ENCODE assay signal across 8 mouse cellular contexts in the genomic region with DNA sequence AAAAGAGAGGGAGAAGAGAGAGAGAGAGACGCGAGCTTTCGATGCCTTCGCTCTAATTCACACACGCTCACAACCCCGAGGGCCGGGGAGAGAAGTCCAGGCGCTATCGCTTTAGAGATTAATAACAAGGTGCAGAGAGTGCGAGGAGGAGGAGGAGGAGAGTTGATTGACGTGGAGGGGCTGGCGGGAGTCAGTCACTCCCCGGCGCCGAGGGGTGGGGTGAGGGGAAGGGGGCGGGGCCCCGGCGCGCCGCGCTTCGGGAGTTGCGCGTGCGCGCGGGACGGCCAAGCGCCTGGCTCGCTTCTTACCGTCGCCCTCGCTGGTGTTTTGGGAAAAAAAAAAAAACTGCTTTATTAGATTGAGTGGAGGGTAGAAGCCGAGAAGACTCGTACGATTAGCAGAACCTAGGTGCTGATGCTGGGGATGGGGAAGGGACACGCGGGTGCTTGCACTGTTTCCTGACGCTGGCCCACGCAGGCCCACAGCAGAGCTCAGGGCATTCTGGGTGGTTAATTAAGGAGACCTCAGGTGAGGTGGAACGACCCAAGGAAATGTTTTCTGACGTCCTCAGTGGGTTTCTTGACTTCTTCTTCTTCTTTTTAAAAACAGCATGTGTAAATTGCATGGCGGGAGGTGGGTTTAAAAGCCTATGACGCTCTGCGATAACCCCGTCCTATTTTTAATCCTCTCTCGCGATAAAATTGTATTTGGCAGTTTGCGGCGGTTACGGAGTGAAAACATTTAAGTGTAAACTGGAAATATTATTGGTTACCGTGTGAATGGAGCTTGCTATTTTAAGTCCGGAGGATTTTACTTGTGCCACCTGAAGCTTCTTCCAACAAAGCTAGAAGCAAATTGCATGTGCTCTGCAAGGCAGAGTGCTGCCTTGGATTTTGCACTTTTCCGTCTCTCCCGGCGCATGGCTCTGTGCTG. TPM values are rescaled to one million over a fixed set of nuclear protein-coding genes. Genes with fewer than 3 reads are reported as not detected.
A peak's percentile ranks its signal among the peaks of the same experiment; 100 is the strongest.
DNase-seq lines count a peak whose midpoint lies in the region; ATAC-seq lines count a peak whose summit lies in the region.

No protein-coding gene starts in this region.

- DNase-seq in R1 (ENCODE audit: low read depth, low spot score) = peak; percentile 86
- peak; percentile 86 to 94 for DNase-seq in cerebellum, postnatal 25 days
- peak; percentile 41 to 58 for DNase-seq in frontal cortex, postnatal 25 days (ENCODE audit: low spot score in 2 of 2)
- peak; percentile 91 for DNase-seq in hindbrain, embryonic 14.5 days (ENCODE audit: low spot score)
- peak; percentile 71 to 80 for DNase-seq in layer of hippocampus, postnatal 36 days
- DNase-seq in lung, postnatal 4 days = peak; percentile 87 to 89
- peak; percentile 77 for DNase-seq in retina, postnatal 7 days (ENCODE audit: low read depth, low spot score)
- DNase-seq in urinary bladder, adult 2 months (ENCODE audit: low spot score) = peak; percentile 64

- peak overlapping the region; percentile 98 for H3K27ac ChIP-seq in hindbrain, embryonic 14.5 days

- no peaks in the 10 kb centered on the region for H3K36me3 ChIP-seq in hindbrain, embryonic 14.5 days (replicated peaks; ENCODE audit: control insufficient read depth, insufficient read depth)

- under 1% methylated on average over 56 of the region's 56 CpGs for whole genome bisulfite sequencing in hindbrain, embryonic 14.5 days

- H3K9me3 ChIP-seq in hindbrain, embryonic 14.5 days (ENCODE audit: control insufficient read depth, low read length) = no peaks in the 10 kb centered on the region

- H3K4me2 ChIP-seq in hindbrain, embryonic 14.5 days (replicated peaks) = peak overlapping the region; percentile 80

- ATAC-seq in hindbrain, embryonic 14.5 days (ENCODE audit: low FRiP score) = peak; percentile 92

- H3K9ac ChIP-seq in hindbrain, embryonic 14.5 days = peak overlapping the region; percentile 94

- H3K4me3 ChIP-seq in hindbrain, embryonic 14.5 days (replicated peaks; ENCODE audit: low read length) = peak overlapping the region; percentile 95

- H3K27me3 ChIP-seq in hindbrain, embryonic 14.5 days (ENCODE audit: control insufficient read depth, insufficient read depth, low read length) = no peaks in the 10 kb centered on the region

- peaks cover 14% of the 10 kb centered on the region for H3K4me1 ChIP-seq in hindbrain, embryonic 14.5 days (replicated peaks; ENCODE audit: control insufficient read depth, insufficient read depth, low read length)

RNA-seq across cellular contexts. Expression of a gene that starts 1.3 kb away (rescaled TPM):
- polyA plus RNA-seq in hindbrain, embryonic 14.5 days (2014; fragmentation: Nextera tagmentation; extraction: Ambion mirVana) = 19.1 and 20.0 TPM in 2 replicates
- 10 to 100 TPM; 72.8 to 87.4 TPM for total RNA-seq in layer of hippocampus, postnatal 36 days (2021)
- polyA plus RNA-seq in urinary bladder, adult 2 months (2012; rRNA removed) = 11.3 and 13.7 TPM in 2 replicates

RNA-seq across cellular contexts. Expression of a gene that starts 46.6 kb away (rescaled TPM):
- 18.5 and 19.0 TPM in 2 replicates for polyA plus RNA-seq in hindbrain, embryonic 14.5 days (2014; fragmentation: Nextera tagmentation; extraction: Ambion mirVana)
- total RNA-seq in layer of hippocampus, postnatal 36 days (2021) = 10 to 100 TPM; 15.8 to 17.3 TPM
- 10.4 and 11.5 TPM in 2 replicates for polyA plus RNA-seq in urinary bladder, adult 2 months (2012; rRNA removed)

Comparison
In these comparisons a context has a peak if more than half of its experiments do, and no peak if none do; other contexts are left out.
1. Peak in every context shown above with its lines: DNase-seq, ATAC-seq, H3K4me3 ChIP-seq and H3K27ac ChIP-seq.